Mouse (Mus musculus) bone marrow macrophage, adult 2 months (primary cell): ENCODE measurements around the gene Fkbp3.

ENCODE experiments used
- CTCF ChIP-seq: IDR thresholded peaks from 2 replicates; pipeline ENCODE4 v1.5.1; 2012; ENCODE audit warnings: low read depth, mild to moderate bottlenecking, low read length, moderate library complexity
- POLR2A ChIP-seq: IDR thresholded peaks from 2 replicates; pipeline ENCODE4 v1.6.1; 2012; ENCODE audit warnings: mild to moderate bottlenecking, low read depth, low read length, borderline replicate concordance

- TF ChIP-seq POLR2A (no peak), CTCF (no peak)
Observed at GRCm38 (mm10) chr12:65111503-65111902, 37.7 kb upstream of the Fkbp3 start.
